ENCODE assay signal across 31 mouse cellular contexts in the genomic region with DNA sequence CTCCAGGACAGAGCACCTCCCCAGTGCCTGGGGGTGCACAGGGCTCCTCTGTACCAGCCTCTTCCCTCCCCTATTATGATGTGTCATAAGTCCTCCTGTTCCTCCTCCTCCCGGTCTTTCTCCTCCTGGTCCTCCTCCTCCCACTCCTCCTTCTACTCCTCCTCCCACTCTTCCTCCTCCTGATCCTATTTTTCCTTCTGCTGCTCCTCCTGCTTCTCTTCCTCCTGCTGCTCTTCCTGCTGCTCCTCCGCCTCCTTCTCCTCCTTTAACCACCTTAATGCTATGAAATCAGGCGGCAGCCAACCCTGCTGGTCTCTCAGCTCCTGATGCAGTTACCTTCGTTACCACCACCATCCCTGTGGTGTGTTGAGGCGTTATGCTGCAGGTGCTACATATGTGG.
DNase-seq lines count a peak whose midpoint lies in the region; TF ChIP-seq lines count a peak whose summit lies in the region.
"Had no signal": no experiment of that assay in that cellular context is flagged by ENCODE, and none has a peak within 500 bp of the region (broad histone marks: within the 10 kb centered on the region; RNA-seq: fewer than 3 reads in every experiment).

No protein-coding gene starts in this region.

- peak; percentile 17 to 18 for DNase-seq in layer of hippocampus, adult 2 months (ENCODE audit: low spot score in 2 of 2)
- no peak for DNase-seq in layer of hippocampus, postnatal 25 days (ENCODE audit: extremely low spot score in 1 of 2, low spot score in 1 of 2)
- DNase-seq in right cerebral cortex, adult 18-20 months: peak; percentile 39
- DNase-seq in right cerebral cortex, postnatal 4 days: no peak
- peak; percentile 11 to 21 for DNase-seq in layer of hippocampus, postnatal 36 days
- DNase-seq in urinary bladder, postnatal 4 days (ENCODE audit: low spot score in 2 of 2): no peak
- DNase-seq: adrenal gland, postnatal 25 days; B cell, adult 2 months; cerebellum, adult 18-20 months; cerebellum, postnatal 10 days; gastrocnemius, postnatal 25 days; heart, adult 11 months; kidney, adult 18-20 months; kidney, postnatal 36 days; liver, postnatal 0 days; lung, postnatal 4 days; spleen, adult 18-20 months; thymus, adult 2 months; thymus, postnatal 36 days had no signal

- H3K4me3 ChIP-seq in layer of hippocampus, adult 2 months: no peak overlapping the region
- H3K4me3 ChIP-seq: embryonic facial prominence, embryonic 13.5 days; forebrain, embryonic 10.5 days; forebrain, embryonic 15.5 days; heart, embryonic 10.5 days; heart, embryonic 15.5 days; kidney, embryonic 15.5 days; liver, embryonic 12.5 days; megakaryocyte, embryonic 14.5 days; midbrain, embryonic 12.5 days; myocyte; neural tube, embryonic 12.5 days had no signal

- H3K27ac ChIP-seq in layer of hippocampus, adult 2 months: peak overlapping the region; percentile 9; the same call in 1 of the 2 replicates
- H3K27ac ChIP-seq: embryonic facial prominence, embryonic 13.5 days; forebrain, embryonic 10.5 days; forebrain, embryonic 15.5 days; heart, embryonic 10.5 days; heart, embryonic 15.5 days; kidney, embryonic 15.5 days; liver, embryonic 12.5 days; midbrain, embryonic 12.5 days; neural tube, embryonic 12.5 days; stomach, postnatal 0 days had no signal

- TF ChIP-seq CTCF in layer of hippocampus, adult 2 months (conservative IDR thresholded peaks at IDR 0.05): no peak

Comparison
In these comparisons a context has a peak if more than half of its experiments do, and no peak if none do; other contexts are left out.
1. DNase-seq: peak in layer of hippocampus, adult 2 months (2 of 2), right cerebral cortex, adult 18-20 months (single experiment) and layer of hippocampus, postnatal 36 days (2 of 2); none in layer of hippocampus, postnatal 25 days (0 of 2), right cerebral cortex, postnatal 4 days (single experiment) and urinary bladder, postnatal 4 days (0 of 2).